Mouse (Mus musculus): Measurements from ENCODE around the gene Adprm. TPM values are rescaled to one million over a fixed set of nuclear protein-coding genes. Genes with fewer than 3 reads are reported as not detected.

The Adprm gene
- polyA plus RNA-seq (2015; fragmentation: Nextera tagmentation; extraction: Ambion mirVana): 26.6 and 27.1 TPM in 2 replicates

DNA sequence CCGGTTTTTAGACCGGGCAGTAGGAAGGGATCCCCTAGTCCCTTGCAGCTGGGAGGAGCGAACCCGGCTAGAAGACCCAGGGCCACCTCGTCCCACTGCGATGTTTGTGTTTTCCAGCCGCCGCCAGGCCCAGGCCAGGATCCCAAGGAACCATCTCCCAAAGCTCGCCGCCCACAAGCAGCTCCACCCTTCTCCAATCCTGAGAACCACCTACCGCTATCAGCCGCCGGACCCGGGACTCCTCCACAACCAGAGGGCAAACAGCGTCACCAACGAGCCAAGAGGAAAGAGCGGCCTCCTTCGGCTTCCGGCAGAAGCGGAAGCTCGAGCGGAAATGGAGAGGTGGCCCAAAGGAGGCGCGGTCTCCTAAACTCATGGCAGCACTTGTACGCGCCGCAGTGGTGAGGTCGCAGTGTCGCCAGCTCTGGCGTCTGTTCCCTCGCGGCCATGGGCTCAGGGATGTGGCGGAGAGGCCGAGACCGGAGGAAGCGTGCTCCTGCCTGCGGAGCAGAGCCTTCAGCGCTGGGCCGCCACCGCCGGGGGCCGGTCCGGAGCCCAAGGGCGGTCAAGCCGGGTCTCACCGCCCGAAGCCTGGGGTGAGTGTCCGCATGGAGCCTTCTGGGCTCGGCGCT is at the start of gene Adprm, which contains the start of gene Sco1:
Gene Adprm, minus strand, starts transcription at position 274 of the 632 bp plus-strand sequence.
Gene Sco1, plus strand, starts transcription at position 350 of the 632 bp plus-strand sequence.
- WGBS: under 1% methylated on average over 50 of the region's 50 CpGs
- no peaks in the 10 kb centered on the region for H3K27me3 ChIP-seq (ENCODE audit: control insufficient read depth, insufficient read depth, low read length)

DNA sequence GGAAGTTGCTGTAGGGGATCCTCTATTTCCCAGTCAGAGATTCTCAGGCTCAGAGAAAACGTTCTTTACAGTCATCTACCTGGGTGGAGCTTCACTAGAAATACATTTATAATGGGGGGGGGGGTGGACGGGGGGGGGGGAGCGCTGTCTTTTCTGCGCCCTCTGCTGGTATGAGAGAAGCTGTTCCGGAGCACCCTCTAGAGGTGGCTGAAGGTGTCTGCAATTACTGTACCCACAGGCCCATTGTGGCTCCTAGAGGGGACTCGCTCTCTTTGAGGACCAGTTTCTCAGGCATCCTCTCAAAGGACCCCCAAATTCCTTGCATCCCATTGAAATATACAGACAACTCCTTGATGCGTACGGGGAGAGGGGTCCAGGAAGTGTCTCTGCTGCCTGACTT is 49.3 kb upstream of the Adprm start:
- no peak for ATAC-seq (ENCODE audit: insufficient read depth, low FRiP score)
- H3K4me2 ChIP-seq (ENCODE audit: low read depth, low read length): no peak overlapping the region
- H3K4me3 ChIP-seq (replicated peaks; ENCODE audit: low read length): no peak overlapping the region
- no peaks in the 10 kb centered on the region for H3K4me1 ChIP-seq (ENCODE audit: control insufficient read depth, insufficient read depth, low read length)
- H3K9me3 ChIP-seq (replicated peaks; ENCODE audit: control insufficient read depth, low read length): no peaks in the 10 kb centered on the region
- no peaks in the 10 kb centered on the region for H3K27me3 ChIP-seq (ENCODE audit: control insufficient read depth, insufficient read depth, low read length)
- H3K27ac ChIP-seq (ENCODE audit: low read length): no peak overlapping the region
- H3K9ac ChIP-seq (ENCODE audit: low read length): no peak overlapping the region
- 26% methylated on average over 7 of the region's 8 CpGs for WGBS
- H3K36me3 ChIP-seq (ENCODE audit: control insufficient read depth, insufficient read depth, low read length): no peaks in the 10 kb centered on the region

More for the DNA sequence above, at the start of gene Adprm, which contains the start of gene Sco1:
- H3K9me3 ChIP-seq (replicated peaks; ENCODE audit: control insufficient read depth, low read length): no peaks in the 10 kb centered on the region
- H3K9ac ChIP-seq (ENCODE audit: low read length): peak within 1 kb of the TSS; percentile 91
- H3K4me2 ChIP-seq (ENCODE audit: low read depth, low read length): peak within 1 kb of the TSS; percentile 58
- peak within 1 kb of the TSS; percentile 95 for H3K4me3 ChIP-seq (replicated peaks; ENCODE audit: low read length)
- peaks cover 13% of the 10 kb centered on the region for H3K4me1 ChIP-seq (ENCODE audit: control insufficient read depth, insufficient read depth, low read length)
- peak within 1 kb of the TSS; percentile 86 for H3K27ac ChIP-seq (ENCODE audit: low read length)
- H3K36me3 ChIP-seq (ENCODE audit: control insufficient read depth, insufficient read depth, low read length): no peaks in the 10 kb centered on the region; the same call in 1 of the 2 replicates
- ATAC-seq (ENCODE audit: insufficient read depth, low FRiP score): peak; percentile 94

DNA sequence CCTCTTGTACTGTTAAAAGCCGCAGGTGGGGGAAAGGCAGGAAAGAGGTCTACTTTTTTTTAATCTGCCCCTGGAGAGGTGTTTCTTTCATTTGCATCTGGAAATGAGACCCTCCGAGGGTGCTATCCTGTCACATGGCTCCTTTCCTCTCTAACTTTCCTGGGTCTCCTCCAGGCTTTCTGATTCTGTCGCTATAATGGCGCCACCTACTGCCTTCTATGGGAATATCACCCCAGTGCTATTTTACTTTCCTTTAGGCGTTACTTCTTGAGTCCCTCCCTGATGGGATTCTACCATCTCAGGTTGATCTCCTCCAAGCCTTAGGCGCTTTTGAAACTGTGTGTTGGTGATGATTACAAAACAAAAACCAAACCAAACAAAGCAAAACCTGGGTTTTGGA is 47.8 kb upstream of the Adprm start:
- Histone ChIP-seq H3K4me2 (ENCODE audit: low read depth, low read length) (no peak overlapping the region), H3K9ac (ENCODE audit: low read length) (no peak overlapping the region), H3K27ac (ENCODE audit: low read length) (no peak overlapping the region), H3K9me3 (replicated peaks; ENCODE audit: control insufficient read depth, low read length) (no peaks in the 10 kb centered on the region), H3K4me1 (ENCODE audit: control insufficient read depth, insufficient read depth, low read length) (no peaks in the 10 kb centered on the region), H3K4me3 (replicated peaks; ENCODE audit: low read length) (no peak overlapping the region), H3K36me3 (ENCODE audit: control insufficient read depth, insufficient read depth, low read length) (no peaks in the 10 kb centered on the region), H3K27me3 (ENCODE audit: control insufficient read depth, insufficient read depth, low read length) (no peaks in the 10 kb centered on the region)
- no peak for ATAC-seq (ENCODE audit: insufficient read depth, low FRiP score)
- WGBS: 27% methylated on average over 6 of the region's 6 CpGs

- WGBS: 94% methylated on average over 16 of the region's 16 CpGs
- Histone ChIP-seq H3K36me3 (ENCODE audit: control insufficient read depth, insufficient read depth, low read length) (no peaks in the 10 kb centered on the region), H3K4me3 (replicated peaks; ENCODE audit: low read length) (no peak overlapping the region), H3K27ac (ENCODE audit: low read length) (no peak overlapping the region), H3K4me1 (ENCODE audit: control insufficient read depth, insufficient read depth, low read length) (no peaks in the 10 kb centered on the region), H3K9me3 (replicated peaks; ENCODE audit: control insufficient read depth, low read length) (no peaks in the 10 kb centered on the region), H3K4me2 (ENCODE audit: low read depth, low read length) (no peak overlapping the region), H3K9ac (ENCODE audit: low read length) (no peak overlapping the region), H3K27me3 (ENCODE audit: control insufficient read depth, insufficient read depth, low read length) (no peaks in the 10 kb centered on the region)
- ATAC-seq (ENCODE audit: insufficient read depth, low FRiP score): no peak
These were observed 46.8 kb upstream of the Adprm start for GRCm38 (mm10) chr11:67099241-67099640.

- 81% methylated on average over 11 of the region's 11 CpGs for WGBS
- Histone ChIP-seq H3K36me3 (ENCODE audit: control insufficient read depth, insufficient read depth, low read length) (no peaks in the 10 kb centered on the region), H3K4me1 (ENCODE audit: control insufficient read depth, insufficient read depth, low read length) (no peaks in the 10 kb centered on the region), H3K4me2 (ENCODE audit: low read depth, low read length) (no peak overlapping the region), H3K4me3 (replicated peaks; ENCODE audit: low read length) (no peak overlapping the region), H3K9ac (ENCODE audit: low read length) (no peak overlapping the region), H3K27ac (ENCODE audit: low read length) (no peak overlapping the region), H3K9me3 (replicated peaks; ENCODE audit: control insufficient read depth, low read length) (no peaks in the 10 kb centered on the region), H3K27me3 (ENCODE audit: control insufficient read depth, insufficient read depth, low read length) (peaks cover 2% of the 10 kb centered on the region; the same call in 1 of the 2 replicates)
- ATAC-seq (ENCODE audit: insufficient read depth, low FRiP score): no peak
These were observed 46.0 kb upstream of the Adprm start for GRCm38 (mm10) chr11:67098427-67098826.

- Histone ChIP-seq H3K9ac (ENCODE audit: low read length) (no peak overlapping the region), H3K4me1 (ENCODE audit: control insufficient read depth, insufficient read depth, low read length) (no peaks in the 10 kb centered on the region), H3K27ac (ENCODE audit: low read length) (no peak overlapping the region), H3K4me2 (ENCODE audit: low read depth, low read length) (no peak overlapping the region), H3K9me3 (replicated peaks; ENCODE audit: control insufficient read depth, low read length) (no peaks in the 10 kb centered on the region), H3K36me3 (ENCODE audit: control insufficient read depth, insufficient read depth, low read length) (no peaks in the 10 kb centered on the region), H3K27me3 (ENCODE audit: control insufficient read depth, insufficient read depth, low read length) (peaks cover 4% of the 10 kb centered on the region; the same call in 1 of the 2 replicates), H3K4me3 (replicated peaks; ENCODE audit: low read length) (no peak overlapping the region)
- 89% methylated on average over 10 of the region's 10 CpGs for WGBS
- ATAC-seq (ENCODE audit: insufficient read depth, low FRiP score): no peak
These were observed 45.3 kb upstream of the Adprm start for GRCm38 (mm10) chr11:67097709-67098108.

DNA sequence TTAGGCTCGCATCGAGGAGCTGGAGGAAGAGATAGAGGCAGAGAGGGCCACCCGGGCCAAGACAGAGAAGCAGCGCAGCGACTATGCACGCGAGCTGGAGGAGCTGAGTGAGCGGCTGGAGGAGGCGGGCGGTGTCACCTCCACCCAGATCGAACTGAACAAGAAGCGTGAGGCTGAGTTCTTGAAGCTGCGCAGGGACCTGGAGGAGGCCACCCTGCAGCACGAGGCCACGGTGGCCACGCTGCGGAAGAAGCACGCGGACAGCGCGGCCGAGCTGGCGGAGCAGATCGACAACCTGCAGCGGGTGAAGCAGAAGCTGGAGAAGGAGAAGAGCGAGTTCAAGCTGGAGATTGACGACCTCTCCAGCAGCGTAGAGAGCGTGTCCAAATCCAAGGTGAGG is 42.1 kb upstream of the Adprm start:
- Histone ChIP-seq H3K36me3 (ENCODE audit: control insufficient read depth, insufficient read depth, low read length) (no peaks in the 10 kb centered on the region), H3K27ac (ENCODE audit: low read length) (no peak overlapping the region), H3K9me3 (replicated peaks; ENCODE audit: control insufficient read depth, low read length) (no peaks in the 10 kb centered on the region), H3K4me2 (ENCODE audit: low read depth, low read length) (no peak overlapping the region), H3K4me3 (replicated peaks; ENCODE audit: low read length) (no peak overlapping the region), H3K4me1 (ENCODE audit: control insufficient read depth, insufficient read depth, low read length) (no peaks in the 10 kb centered on the region), H3K9ac (ENCODE audit: low read length) (no peak overlapping the region), H3K27me3 (ENCODE audit: control insufficient read depth, insufficient read depth, low read length) (peaks cover 4% of the 10 kb centered on the region; the same call in 1 of the 2 replicates)
- WGBS: 69% methylated on average over 29 of the region's 29 CpGs
- ATAC-seq (ENCODE audit: insufficient read depth, low FRiP score): no peak

GRCm38 (mm10) chr11:67093652-67094051 is 41.3 kb upstream of the Adprm start:
- no peak for ATAC-seq (ENCODE audit: insufficient read depth, low FRiP score)
- 94% methylated on average over 5 of the region's 5 CpGs for WGBS

GRCm38 (mm10) chr11:67093201-67093600 is 40.8 kb upstream of the Adprm start:
- no peak for ATAC-seq (ENCODE audit: insufficient read depth, low FRiP score)
- 76% methylated on average over 9 of the region's 9 CpGs for WGBS
- H3K27me3 ChIP-seq (ENCODE audit: control insufficient read depth, insufficient read depth, low read length): peaks cover 4% of the 10 kb centered on the region; the same call in 1 of the 2 replicates

More at GRCm38 (mm10) chr11:67093652-67094051, 41.3 kb upstream of the Adprm start:
- H3K27ac ChIP-seq (ENCODE audit: low read length): no peak overlapping the region
- H3K27me3 ChIP-seq (ENCODE audit: control insufficient read depth, insufficient read depth, low read length): peaks cover 4% of the 10 kb centered on the region; the same call in 1 of the 2 replicates
- no peak overlapping the region for H3K4me3 ChIP-seq (replicated peaks; ENCODE audit: low read length)
- H3K36me3 ChIP-seq (ENCODE audit: control insufficient read depth, insufficient read depth, low read length): no peaks in the 10 kb centered on the region
- no peak overlapping the region for H3K4me2 ChIP-seq (ENCODE audit: low read depth, low read length)
- H3K9me3 ChIP-seq (replicated peaks; ENCODE audit: control insufficient read depth, low read length): no peaks in the 10 kb centered on the region
- no peaks in the 10 kb centered on the region for H3K4me1 ChIP-seq (ENCODE audit: control insufficient read depth, insufficient read depth, low read length)
- H3K9ac ChIP-seq (ENCODE audit: low read length): no peak overlapping the region

More at GRCm38 (mm10) chr11:67093201-67093600, 40.8 kb upstream of the Adprm start:
- Histone ChIP-seq H3K36me3 (ENCODE audit: control insufficient read depth, insufficient read depth, low read length) (no peaks in the 10 kb centered on the region), H3K9me3 (replicated peaks; ENCODE audit: control insufficient read depth, low read length) (no peaks in the 10 kb centered on the region), H3K4me3 (replicated peaks; ENCODE audit: low read length) (no peak overlapping the region), H3K4me1 (ENCODE audit: control insufficient read depth, insufficient read depth, low read length) (no peaks in the 10 kb centered on the region), H3K27ac (ENCODE audit: low read length) (no peak overlapping the region), H3K9ac (ENCODE audit: low read length) (no peak overlapping the region), H3K4me2 (ENCODE audit: low read depth, low read length) (no peak overlapping the region)

Measured in stomach, embryonic 16.5 days (tissue).